Mouse (Mus musculus) E14TG2a.4 (cell line): ENCODE measurements at regions not wholly inside any gene's neighbourhood (a gene's known extent, or its start where the extent isn't known, plus 50 kb on each side); places are given as distances from the start of the nearest gene placed in this dataset.

ENCODE experiments used
- CTCF ChIP-seq: conservative IDR thresholded peaks from 2 replicates; pipeline ENCODE4 v1.5.1; 2014; ENCODE audit warnings: low read length
- NANOG ChIP-seq: IDR thresholded peaks from 2 replicates; pipeline ENCODE4 v1.6.1; 2014; ENCODE audit warnings: borderline replicate concordance, low read length, mixed read lengths

- TF ChIP-seq CTCF (no peak), NANOG (no peak)
Measured at GRCm38 (mm10) chr12:31156154-31156720, 82.6 kb downstream of the Fam110c start.
